Mouse (Mus musculus): Measurements from ENCODE around the gene Sipa1l3.

GRCm38 (mm10) chr7:29444527-29444926 lies 73.9 kb downstream of the Sipa1l3 start:
- TF ChIP-seq CTCF (IDR thresholded peaks at IDR 0.05; ENCODE audit: extremely low read depth, insufficient read depth, insufficient read length, insufficient replicate concordance) (no peak), POLR2A (IDR thresholded peaks at IDR 0.05; ENCODE audit: low read depth, low read length) (no peak)

Measured in spleen, adult 2 months (tissue).